Mouse (Mus musculus) forebrain, embryonic 11.5 days (tissue): ENCODE measurements around the gene Zfp950. TPM values are rescaled to one million over a fixed set of nuclear protein-coding genes. Genes with fewer than 3 reads are reported as not detected.

Source experiments
- polyA plus RNA-seq: library from polyadenylated mRNA; unstranded; fragments of >200 nt; fragmentation: Nextera tagmentation; extraction: Ambion mirVana; gene quantifications from 2 replicates; pipeline ENCODE4 v1.2.1, GENCODE M21; 2014

The Zfp950 gene
- polyA plus RNA-seq, 1 experiment from 2014 or later, result 25.6 TPM

Other genes with a start within 250 kb of the Zfp950 start
- gene Gm7102, start 35.5 kb upstream of the Zfp950 start, polyA plus RNA-seq, result not detected in 2 replicates
- not detected in 2 replicates for gene Gm6020, start 43.0 kb upstream of the Zfp950 start, polyA plus RNA-seq
- gene Csf2ra, start 87.6 kb upstream of the Zfp950 start, polyA plus RNA-seq, result 17.9 and 19.2 TPM in 2 replicates
- not detected in 2 replicates for gene Gm21060, start 156.2 kb upstream of the Zfp950 start, polyA plus RNA-seq